Mouse (Mus musculus): Measurements from ENCODE around the gene 5730522E02Rik. TPM values are rescaled to one million over a fixed set of nuclear protein-coding genes. Genes with fewer than 3 reads are reported as not detected.

5730522E02Rik gene
- polyA plus RNA-seq, 1 experiment from 2014 or later, result 0.45 TPM

- Histone ChIP-seq H3K4me3 (no peak overlapping the region), H3K36me3 (no peaks in the 10 kb centered on the region), H3K27me3 (replicated peaks) (no peaks in the 10 kb centered on the region), H3K4me1 (no peaks in the 10 kb centered on the region), H3K27ac (no peak overlapping the region), H3K4me2 (no peak overlapping the region), H3K9me3 (replicated peaks) (no peaks in the 10 kb centered on the region), H3K9ac (no peak overlapping the region)
- ATAC-seq, result no peak
- WGBS (ENCODE audit: insufficient replicate concordance), result 52% methylated on average over 6 of the region's 6 CpGs
Measured at GRCm38 (mm10) chr11:25747098-25747862, 463.3 kb downstream of the 5730522E02Rik start.

GRCm38 (mm10) chr11:25743664-25744063 is 466.9 kb downstream of the 5730522E02Rik start:
- ATAC-seq, result no peak
- Histone ChIP-seq H3K4me2 (no peak overlapping the region), H3K27ac (no peak overlapping the region), H3K4me1 (no peaks in the 10 kb centered on the region), H3K27me3 (replicated peaks) (no peaks in the 10 kb centered on the region), H3K36me3 (no peaks in the 10 kb centered on the region), H3K4me3 (no peak overlapping the region), H3K9ac (no peak overlapping the region), H3K9me3 (replicated peaks) (no peaks in the 10 kb centered on the region)
- 43% methylated on average over 3 of the region's 3 CpGs for WGBS (ENCODE audit: insufficient replicate concordance)

GRCm38 (mm10) chr11:25737255-25737654 is 473.3 kb downstream of the 5730522E02Rik start:
- Histone ChIP-seq H3K9ac (no peak overlapping the region), H3K4me2 (no peak overlapping the region)
- 70% methylated on average over 5 of the region's 5 CpGs for WGBS (ENCODE audit: insufficient replicate concordance)

GRCm38 (mm10) chr11:25729476-25729875 is 481.1 kb downstream of the 5730522E02Rik start:
- Histone ChIP-seq H3K4me1 (no peaks in the 10 kb centered on the region), H3K27me3 (replicated peaks) (no peaks in the 10 kb centered on the region), H3K27ac (no peak overlapping the region), H3K4me3 (no peak overlapping the region), H3K9me3 (replicated peaks) (no peaks in the 10 kb centered on the region), H3K9ac (no peak overlapping the region), H3K36me3 (no peaks in the 10 kb centered on the region), H3K4me2 (no peak overlapping the region)
- ATAC-seq, result no peak
- 70% methylated on average over 1 of the region's 1 CpGs for WGBS (ENCODE audit: insufficient replicate concordance)

More at GRCm38 (mm10) chr11:25737255-25737654, 473.3 kb downstream of the 5730522E02Rik start:
- H3K4me3 ChIP-seq, result no peak overlapping the region
- H3K36me3 ChIP-seq, result no peaks in the 10 kb centered on the region
- no peaks in the 10 kb centered on the region for H3K9me3 ChIP-seq (replicated peaks)
- no peak for ATAC-seq
- H3K4me1 ChIP-seq, result no peaks in the 10 kb centered on the region
- no peak overlapping the region for H3K27ac ChIP-seq
- H3K27me3 ChIP-seq (replicated peaks), result no peaks in the 10 kb centered on the region

GRCm38 (mm10) chr11:25715447-25716321 is 494.9 kb downstream of the 5730522E02Rik start:
- H3K9ac ChIP-seq, result no peak overlapping the region
- no peak overlapping the region for H3K4me2 ChIP-seq
- H3K4me1 ChIP-seq, result no peaks in the 10 kb centered on the region
- no peaks in the 10 kb centered on the region for H3K9me3 ChIP-seq (replicated peaks)
- H3K36me3 ChIP-seq, result no peaks in the 10 kb centered on the region
- no peaks in the 10 kb centered on the region for H3K27me3 ChIP-seq (replicated peaks)
- no peak overlapping the region for H3K4me3 ChIP-seq
- no peak overlapping the region for H3K27ac ChIP-seq
- no peak for ATAC-seq
- 60% methylated on average over 7 of the region's 7 CpGs for WGBS (ENCODE audit: insufficient replicate concordance)

- Histone ChIP-seq H3K36me3 (no peaks in the 10 kb centered on the region), H3K9ac (no peak overlapping the region), H3K9me3 (replicated peaks) (no peaks in the 10 kb centered on the region), H3K27ac (no peak overlapping the region), H3K27me3 (replicated peaks) (no peaks in the 10 kb centered on the region), H3K4me3 (no peak overlapping the region), H3K4me1 (no peaks in the 10 kb centered on the region), H3K4me2 (no peak overlapping the region)
- ATAC-seq, result no peak
- 62% methylated on average over 2 of the region's 2 CpGs for WGBS (ENCODE audit: insufficient replicate concordance)
Measured at GRCm38 (mm10) chr11:25710559-25710958, 500.0 kb downstream of the 5730522E02Rik start.

GRCm38 (mm10) chr11:25709892-25710291 is 500.7 kb downstream of the 5730522E02Rik start:
- WGBS (ENCODE audit: insufficient replicate concordance), result 55% methylated on average over 4 of the region's 4 CpGs
- no peak for ATAC-seq
- no peaks in the 10 kb centered on the region for H3K9me3 ChIP-seq (replicated peaks)

GRCm38 (mm10) chr11:25704332-25705168 is 506.0 kb downstream of the 5730522E02Rik start:
- Histone ChIP-seq H3K36me3 (no peaks in the 10 kb centered on the region), H3K27me3 (replicated peaks) (no peaks in the 10 kb centered on the region), H3K4me1 (no peaks in the 10 kb centered on the region), H3K9me3 (replicated peaks) (no peaks in the 10 kb centered on the region), H3K4me2 (no peak overlapping the region), H3K9ac (no peak overlapping the region), H3K27ac (no peak overlapping the region), H3K4me3 (no peak overlapping the region)
- WGBS (ENCODE audit: insufficient replicate concordance), result 67% methylated on average over 11 of the region's 11 CpGs
- ATAC-seq, result no peak

More at GRCm38 (mm10) chr11:25709892-25710291, 500.7 kb downstream of the 5730522E02Rik start:
- H3K4me1 ChIP-seq, result no peaks in the 10 kb centered on the region
- no peak overlapping the region for H3K4me2 ChIP-seq
- H3K4me3 ChIP-seq, result no peak overlapping the region
- H3K9ac ChIP-seq, result no peak overlapping the region
- H3K36me3 ChIP-seq, result no peaks in the 10 kb centered on the region
- H3K27ac ChIP-seq, result no peak overlapping the region
- no peaks in the 10 kb centered on the region for H3K27me3 ChIP-seq (replicated peaks)

- no peak overlapping the region for H3K4me3 ChIP-seq
- no peak overlapping the region for H3K9ac ChIP-seq
- H3K9me3 ChIP-seq (replicated peaks), result no peaks in the 10 kb centered on the region
- H3K27me3 ChIP-seq (replicated peaks), result no peaks in the 10 kb centered on the region
- no peaks in the 10 kb centered on the region for H3K36me3 ChIP-seq
- H3K4me1 ChIP-seq, result no peaks in the 10 kb centered on the region
- ATAC-seq, result no peak
- H3K4me2 ChIP-seq, result no peak overlapping the region
- H3K27ac ChIP-seq, result no peak overlapping the region
- WGBS (ENCODE audit: insufficient replicate concordance), result 73% methylated on average over 3 of the region's 3 CpGs
Measured at GRCm38 (mm10) chr11:25702791-25703190, 507.8 kb downstream of the 5730522E02Rik start.

GRCm38 (mm10) chr11:25697508-25698193 is 512.9 kb downstream of the 5730522E02Rik start:
- H3K27me3 ChIP-seq (replicated peaks), result no peaks in the 10 kb centered on the region
- ATAC-seq, result no peak
- H3K27ac ChIP-seq, result no peak overlapping the region
- H3K4me2 ChIP-seq, result no peak overlapping the region
- H3K36me3 ChIP-seq, result no peaks in the 10 kb centered on the region
- H3K9me3 ChIP-seq (replicated peaks), result no peaks in the 10 kb centered on the region
- H3K9ac ChIP-seq, result no peak overlapping the region
- WGBS (ENCODE audit: insufficient replicate concordance), result 63% methylated on average over 6 of the region's 6 CpGs
- no peak overlapping the region for H3K4me3 ChIP-seq
- H3K4me1 ChIP-seq, result no peaks in the 10 kb centered on the region

- no peaks in the 10 kb centered on the region for H3K36me3 ChIP-seq
- no peaks in the 10 kb centered on the region for H3K4me1 ChIP-seq
- no peak overlapping the region for H3K27ac ChIP-seq
- no peak overlapping the region for H3K4me3 ChIP-seq
- no peaks in the 10 kb centered on the region for H3K9me3 ChIP-seq (replicated peaks)
- no peaks in the 10 kb centered on the region for H3K27me3 ChIP-seq (replicated peaks)
- H3K4me2 ChIP-seq, result no peak overlapping the region
- WGBS (ENCODE audit: insufficient replicate concordance), result 59% methylated on average over 5 of the region's 5 CpGs
- H3K9ac ChIP-seq, result no peak overlapping the region
- no peak for ATAC-seq
Measured at GRCm38 (mm10) chr11:25696168-25696567, 514.4 kb downstream of the 5730522E02Rik start.

Measured in liver, embryonic 12.5 days (tissue).